In genomic region chr4:83343146-83343823, GRCm38 (mm10) we compare ENCODE assay signal across 7 mouse cellular contexts.
"Had no signal": no experiment of that assay in that cellular context is flagged by ENCODE, and none has a peak within 500 bp of the region (broad histone marks: within the 10 kb centered on the region; RNA-seq: fewer than 3 reads in every experiment).

No protein-coding gene starts in this region.

- H3K27ac ChIP-seq: liver, embryonic 15.5 days had no signal

- H3K9me3 ChIP-seq: limb, embryonic 12.5 days; liver, embryonic 15.5 days had no signal

- DNase-seq: kidney, adult 2 months; layer of hippocampus, adult 9-11 months; layer of hippocampus, postnatal 36 days; spleen, adult 18-20 months had no signal

- H3K9ac ChIP-seq: limb, embryonic 12.5 days; liver, embryonic 15.5 days; lung, embryonic 14.5 days had no signal

- H3K4me1 ChIP-seq: liver, embryonic 15.5 days had no signal

- H3K4me3 ChIP-seq: liver, embryonic 15.5 days had no signal

- H3K36me3 ChIP-seq: limb, embryonic 12.5 days; liver, embryonic 15.5 days had no signal
